Mouse (Mus musculus) myocyte (in vitro differentiated cells): ENCODE data around the gene Fgf4.

ENCODE experiments used
- E2F4 ChIP-seq: IDR thresholded peaks from one replicate; pipeline ENCODE4 v1.6.1; 2011; ENCODE audit warnings: mild to moderate bottlenecking, control low read depth, moderate library complexity; ENCODE audit not compliant: insufficient read depth
- MAX ChIP-seq: IDR thresholded peaks from one replicate; pipeline ENCODE4 v1.6.1; 2011; ENCODE audit warnings: low read depth, mild to moderate bottlenecking, control low read depth
- MYOG ChIP-seq, 3 experiments: IDR thresholded peaks; one replicate each; pipeline ENCODE4 v1.6.1; 2011; ENCODE audit warnings: control low read depth in 2 of 3, low read depth in 2 of 3, mild to moderate bottlenecking in 2 of 3; ENCODE audit not compliant: insufficient read length in 2 of 3, control insufficient read depth in 1 of 3, insufficient read depth in 1 of 3
- POLR2A ChIP-seq: IDR thresholded peaks from one replicate; pipeline ENCODE4 v1.6.1; 2011; ENCODE audit warnings: low read depth, mild to moderate bottlenecking, control low read depth, moderate library complexity; ENCODE audit not compliant: insufficient read length
- POLR2AphosphoS2 ChIP-seq: IDR thresholded peaks from one replicate; pipeline ENCODE4 v1.6.1; 2011; ENCODE audit warnings: low read depth, control low read depth; ENCODE audit not compliant: insufficient read length
- REST ChIP-seq: IDR thresholded peaks from one replicate; pipeline ENCODE4 v1.6.1; 2011; ENCODE audit warnings: mild to moderate bottlenecking, control low read depth, moderate library complexity; ENCODE audit not compliant: insufficient read depth, insufficient read length
- USF1 ChIP-seq: IDR thresholded peaks from one replicate; pipeline ENCODE4 v1.6.1; 2011; ENCODE audit warnings: low read depth, mild to moderate bottlenecking, control low read depth, moderate library complexity

GRCm38 (mm10) chr7:144862126-144862525 lies 15.0 kb downstream of the Fgf4 start:
- no peak for TF ChIP-seq USF1
- no peak for TF ChIP-seq MYOG (IDR thresholded peaks at IDR 0.05; ENCODE audit: control insufficient read depth in 1 of 3, insufficient read depth in 1 of 3, insufficient read length in 2 of 3, low read depth in 2 of 3)
- TF ChIP-seq POLR2A, result no peak
- no peak for TF ChIP-seq REST
- TF ChIP-seq POLR2AphosphoS2, result no peak
- no peak for TF ChIP-seq E2F4
- TF ChIP-seq MAX, result no peak
